Mouse (Mus musculus) liver, embryonic 11.5 days (tissue): Measurements from ENCODE around the gene Psmc4. TPM values are rescaled to one million over a fixed set of nuclear protein-coding genes. Genes with fewer than 3 reads are reported as not detected.

Experiments used
- polyA plus RNA-seq: library from polyadenylated mRNA; unstranded; fragments of >200 nt; fragmentation: Nextera tagmentation; extraction: Ambion mirVana; gene quantifications from 2 replicates; pipeline ENCODE4 v1.2.1, GENCODE M21; 2014

Gene Psmc4
- polyA plus RNA-seq, 1 experiment from 2014 or later, result 291 TPM

Other genes with a start within 250 kb of the Psmc4 start
- 1.6 and 2.3 TPM in 2 replicates for gene Zfp626, start 242.9 kb downstream of the Psmc4 start, polyA plus RNA-seq
- 4.6 and 5.7 TPM in 2 replicates for gene Zfp59, start 211.5 kb downstream of the Psmc4 start, polyA plus RNA-seq
- gene Zfp607a, start 192.6 kb downstream of the Psmc4 start, polyA plus RNA-seq, result 3.6 and 3.8 TPM in 2 replicates
- 3.5 and 4.4 TPM in 2 replicates for gene Zfp974, start 120.6 kb downstream of the Psmc4 start, polyA plus RNA-seq
- gene Zfp780b, start 70.9 kb downstream of the Psmc4 start, polyA plus RNA-seq, result 14.1 and 15.4 TPM in 2 replicates
- gene Zfp850, start 36.0 kb downstream of the Psmc4 start, polyA plus RNA-seq, result 6.2 and 6.6 TPM in 2 replicates
- 0.04 TPM in 1 of 2 replicates, not detected in the other for gene Fcgbp, start 21.1 kb upstream of the Psmc4 start, polyA plus RNA-seq
- not detected in 2 replicates for gene 9530053A07Rik, start 79.4 kb upstream of the Psmc4 start, polyA plus RNA-seq
- gene Fbl, start 119.6 kb upstream of the Psmc4 start, polyA plus RNA-seq, result 39.9 and 51.2 TPM in 2 replicates
- gene Dyrk1b, start 129.4 kb upstream of the Psmc4 start, polyA plus RNA-seq, result 5.2 and 6.0 TPM in 2 replicates
- gene Eid2, start 217.8 kb upstream of the Psmc4 start, polyA plus RNA-seq, result 3.8 and 4.6 TPM in 2 replicates
- gene Eid2b, start 227.6 kb upstream of the Psmc4 start, polyA plus RNA-seq, result 5.9 and 6.5 TPM in 2 replicates
- gene Selenov, start 241.1 kb upstream of the Psmc4 start, polyA plus RNA-seq, result not detected in 2 replicates